Mouse (Mus musculus) limb, embryonic 10.5 days (tissue): Measurements from ENCODE around the gene Adamtsl1. TPM values are rescaled to one million over a fixed set of nuclear protein-coding genes. Genes with fewer than 3 reads are reported as not detected.

Source experiments
- DNase-seq: peaks from one replicate; pipeline ENCODE4 v3.0.0-alpha.2; 2017; ENCODE audit warnings: low spot score
- H3K27ac ChIP-seq: fragments of 300-500 bp; sonication (generic); 2 replicates; pipeline ENCODE4 v1.5.1; 2016; ENCODE audit warnings: mild to moderate bottlenecking
- H3K27me3 ChIP-seq: fragments of 300-500 bp; sonication (generic); 2 replicates; pipeline ENCODE4 v1.6.1; 2016; ENCODE audit warnings: low read depth, mild to moderate bottlenecking; ENCODE audit not compliant: poor library complexity, severe bottlenecking
- H3K36me3 ChIP-seq: fragments of 300-500 bp; sonication (generic); 2 replicates; pipeline ENCODE4 v1.6.1; 2016; ENCODE audit warnings: mild to moderate bottlenecking, moderate library complexity
- H3K4me1 ChIP-seq: fragments of 300-500 bp; sonication (generic); 2 replicates; pipeline ENCODE4 v1.6.1; 2016
- H3K4me3 ChIP-seq: fragments of 300-500 bp; sonication (generic); 2 replicates; pipeline ENCODE4 v1.5.1; 2016; ENCODE audit warnings: mild to moderate bottlenecking, moderate library complexity
- H3K9me3 ChIP-seq: fragments of 300-500 bp; sonication (generic); replicated peaks from 2 replicates; pipeline ENCODE4 v1.6.1; 2016; ENCODE audit warnings: mild to moderate bottlenecking
- WGBS: fragments of 180-500 bp; shearing (Covaris S2); methylation state at CpG from one replicate; pipeline ENCODE4 v1.1.7; 2016; 5-methylcytosine and 5-hydroxymethylcytosine counted together
- polyA plus RNA-seq: library from polyadenylated mRNA; unstranded; fragments of >200 nt; fragmentation: Nextera tagmentation; extraction: Ambion mirVana; gene quantifications from 2 replicates; pipeline ENCODE4 v1.2.1, GENCODE M21; 2016

Gene Adamtsl1
- polyA plus RNA-seq, 1 experiment from 2014 or later, result 3.7 TPM

GRCm38 (mm10) chr4:85837058-85837457, 323.1 kb downstream of the Adamtsl1 start:
- H3K4me1 ChIP-seq, result peaks cover 26% of the 10 kb centered on the region
- DNase-seq, result no peak
- H3K36me3 ChIP-seq, result no peaks in the 10 kb centered on the region
- no peaks in the 10 kb centered on the region for H3K27me3 ChIP-seq
- H3K4me3 ChIP-seq, result no peak overlapping the region
- no peak overlapping the region for H3K27ac ChIP-seq
- no peaks in the 10 kb centered on the region for H3K9me3 ChIP-seq

GRCm38 (mm10) chr4:85837532-85837965, 323.6 kb downstream of the Adamtsl1 start:
- H3K4me1 ChIP-seq, result peaks cover 26% of the 10 kb centered on the region
- no peaks in the 10 kb centered on the region for H3K9me3 ChIP-seq
- no peak for DNase-seq
- H3K4me3 ChIP-seq, result no peak overlapping the region
- no peaks in the 10 kb centered on the region for H3K36me3 ChIP-seq
- H3K27ac ChIP-seq, result 0 out of 2 replicates have a peak overlapping the region, but pooled peaks have one; percentile 36
- no peaks in the 10 kb centered on the region for H3K27me3 ChIP-seq
- WGBS, result 79% methylated on average over 5 of the region's 5 CpGs

DNA sequence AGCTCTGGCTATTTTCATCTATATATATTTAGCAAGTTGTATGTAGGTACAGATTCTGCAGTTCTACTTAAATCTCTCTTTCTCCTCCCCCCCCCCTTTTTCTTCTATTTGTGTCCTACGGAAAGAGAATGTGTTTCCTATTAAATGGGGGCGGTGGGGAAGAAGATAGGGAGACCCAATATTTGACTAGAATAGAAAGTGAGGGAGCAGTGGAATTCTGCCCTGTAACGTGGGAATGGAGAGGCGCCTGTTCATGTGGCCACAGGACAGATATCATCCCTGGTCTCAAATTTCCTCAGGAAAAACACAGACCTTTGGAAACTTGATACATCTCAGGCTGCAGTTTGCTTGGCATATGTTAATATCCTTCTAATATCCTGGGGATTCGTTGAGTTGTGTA, 324.1 kb downstream of the Adamtsl1 start:
- Histone ChIP-seq H3K27me3 (no peaks in the 10 kb centered on the region), H3K27ac (no peak overlapping the region), H3K36me3 (no peaks in the 10 kb centered on the region), H3K9me3 (no peaks in the 10 kb centered on the region), H3K4me3 (no peak overlapping the region), H3K4me1 (peaks cover 24% of the 10 kb centered on the region)
- DNase-seq, result no peak
- WGBS, result 51% methylated on average over 5 of the region's 5 CpGs

GRCm38 (mm10) chr4:85842113-85842512, 328.1 kb downstream of the Adamtsl1 start:
- no peak for DNase-seq
- no peaks in the 10 kb centered on the region for H3K36me3 ChIP-seq
- H3K27ac ChIP-seq, result no peak overlapping the region
- WGBS, result 91% methylated on average over 9 of the region's 9 CpGs
- H3K4me3 ChIP-seq, result no peak overlapping the region
- peaks cover 10% of the 10 kb centered on the region for H3K4me1 ChIP-seq
- H3K9me3 ChIP-seq, result no peaks in the 10 kb centered on the region
- no peaks in the 10 kb centered on the region for H3K27me3 ChIP-seq

GRCm38 (mm10) chr4:85844381-85844780, 330.4 kb downstream of the Adamtsl1 start:
- DNase-seq, result no peak
- H3K36me3 ChIP-seq, result no peaks in the 10 kb centered on the region
- H3K4me3 ChIP-seq, result no peak overlapping the region
- H3K9me3 ChIP-seq, result no peaks in the 10 kb centered on the region
- H3K27ac ChIP-seq, result no peak overlapping the region
- H3K4me1 ChIP-seq, result no peaks in the 10 kb centered on the region
- H3K27me3 ChIP-seq, result no peaks in the 10 kb centered on the region

GRCm38 (mm10) chr4:85845931-85846330, 332.0 kb downstream of the Adamtsl1 start:
- no peak overlapping the region for H3K27ac ChIP-seq
- no peaks in the 10 kb centered on the region for H3K36me3 ChIP-seq
- H3K4me3 ChIP-seq, result no peak overlapping the region
- no peaks in the 10 kb centered on the region for H3K4me1 ChIP-seq
- no peaks in the 10 kb centered on the region for H3K27me3 ChIP-seq
- DNase-seq, result no peak
- WGBS, result 79% methylated on average over 7 of the region's 7 CpGs
- H3K9me3 ChIP-seq, result no peaks in the 10 kb centered on the region

DNA sequence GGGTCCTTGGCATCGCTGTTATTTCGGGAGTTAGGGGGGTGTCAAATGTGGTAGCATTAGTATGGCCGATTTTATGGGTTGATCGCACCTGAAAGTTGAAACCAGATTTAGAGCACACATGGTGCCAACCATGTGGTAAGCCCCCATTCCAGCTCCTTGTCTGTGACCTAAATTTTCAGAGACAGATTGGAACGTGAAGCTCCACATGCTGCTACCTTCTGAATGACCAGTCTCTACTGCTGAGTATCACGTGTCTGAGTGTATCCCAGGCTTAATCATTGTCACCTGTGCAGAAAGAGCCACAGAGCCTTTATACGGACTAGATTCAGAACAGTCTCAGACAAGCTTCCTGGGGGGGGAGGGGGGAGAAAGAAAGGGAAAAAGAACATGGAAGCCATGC, 339.4 kb downstream of the Adamtsl1 start:
- H3K4me3 ChIP-seq, result no peak overlapping the region
- H3K27me3 ChIP-seq, result no peaks in the 10 kb centered on the region
- no peak overlapping the region for H3K27ac ChIP-seq
- H3K4me1 ChIP-seq, result 0 out of 2 replicates have a peak, but pooled peaks cover 7% of the 10 kb centered on the region
- WGBS, result 80% methylated on average over 7 of the region's 7 CpGs
- H3K36me3 ChIP-seq, result no peaks in the 10 kb centered on the region
- no peaks in the 10 kb centered on the region for H3K9me3 ChIP-seq
- DNase-seq, result no peak

- Histone ChIP-seq H3K27ac (no peak overlapping the region), H3K4me1 (0 out of 2 replicates have a peak, but pooled peaks cover 7% of the 10 kb centered on the region), H3K36me3 (no peaks in the 10 kb centered on the region), H3K4me3 (no peak overlapping the region), H3K9me3 (no peaks in the 10 kb centered on the region), H3K27me3 (no peaks in the 10 kb centered on the region)
- WGBS, result 86% methylated on average over 8 of the region's 8 CpGs
- no peak for DNase-seq
These were observed 340.5 kb downstream of the Adamtsl1 start for GRCm38 (mm10) chr4:85854507-85854906.

DNA sequence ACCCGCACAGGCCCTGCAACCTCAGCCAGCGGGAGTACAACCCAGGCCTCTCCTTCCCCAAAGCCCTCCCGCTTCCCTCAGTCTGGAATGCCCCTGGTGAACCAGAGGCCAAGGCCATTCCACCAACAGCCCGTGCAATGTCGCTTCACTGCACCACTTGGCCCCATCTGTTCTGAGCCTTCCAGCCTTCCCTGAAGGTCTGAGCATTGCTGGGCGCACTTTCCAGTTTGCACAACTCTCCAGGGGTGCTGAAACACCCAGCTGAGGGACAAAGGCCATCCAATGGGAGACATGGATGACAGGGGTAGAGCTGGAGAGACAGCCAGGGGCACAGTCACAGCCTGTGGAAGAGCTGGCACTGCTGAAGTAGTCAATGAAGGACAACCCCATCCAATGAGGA, 365.4 kb downstream of the Adamtsl1 start:
- no peak for DNase-seq

GRCm38 (mm10) chr4:85881318-85881717, 367.3 kb downstream of the Adamtsl1 start:
- Histone ChIP-seq H3K9me3 (no peaks in the 10 kb centered on the region), H3K27ac (no peak overlapping the region), H3K27me3 (no peaks in the 10 kb centered on the region), H3K4me3 (no peak overlapping the region), H3K4me1 (peaks cover 6% of the 10 kb centered on the region; the same call in 1 of the 2 replicates), H3K36me3 (no peaks in the 10 kb centered on the region)
- WGBS, result 90% methylated on average over 4 of the region's 4 CpGs
- no peak for DNase-seq

More for the DNA sequence above, 365.4 kb downstream of the Adamtsl1 start:
- H3K36me3 ChIP-seq, result no peaks in the 10 kb centered on the region
- H3K9me3 ChIP-seq, result no peaks in the 10 kb centered on the region
- peaks cover 9% of the 10 kb centered on the region; the same call in 1 of the 2 replicates for H3K4me1 ChIP-seq
- no peak overlapping the region for H3K27ac ChIP-seq
- no peak overlapping the region for H3K4me3 ChIP-seq
- H3K27me3 ChIP-seq, result no peaks in the 10 kb centered on the region
- WGBS, result 61% methylated on average over 6 of the region's 6 CpGs

DNA sequence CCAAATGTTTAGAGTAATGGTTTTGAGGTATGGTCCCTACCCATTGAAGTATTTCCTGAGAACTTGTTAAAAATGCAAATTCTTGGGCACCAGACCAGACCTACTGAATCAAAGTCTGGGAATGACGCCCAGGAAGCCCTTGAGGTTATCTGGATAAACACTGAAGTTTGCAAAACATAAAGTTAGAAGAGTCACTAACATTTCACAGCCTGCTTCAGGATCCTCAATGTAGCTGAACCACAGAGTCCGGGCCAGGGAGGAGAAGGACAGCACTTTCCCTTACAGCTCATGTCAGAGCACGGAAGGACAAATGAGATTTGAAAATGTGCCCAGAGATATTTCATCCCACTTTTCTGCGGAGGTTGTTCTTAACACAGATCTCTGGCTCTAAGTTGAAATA, 370.1 kb downstream of the Adamtsl1 start:
- 89% methylated on average over 4 of the region's 4 CpGs for WGBS

DNA sequence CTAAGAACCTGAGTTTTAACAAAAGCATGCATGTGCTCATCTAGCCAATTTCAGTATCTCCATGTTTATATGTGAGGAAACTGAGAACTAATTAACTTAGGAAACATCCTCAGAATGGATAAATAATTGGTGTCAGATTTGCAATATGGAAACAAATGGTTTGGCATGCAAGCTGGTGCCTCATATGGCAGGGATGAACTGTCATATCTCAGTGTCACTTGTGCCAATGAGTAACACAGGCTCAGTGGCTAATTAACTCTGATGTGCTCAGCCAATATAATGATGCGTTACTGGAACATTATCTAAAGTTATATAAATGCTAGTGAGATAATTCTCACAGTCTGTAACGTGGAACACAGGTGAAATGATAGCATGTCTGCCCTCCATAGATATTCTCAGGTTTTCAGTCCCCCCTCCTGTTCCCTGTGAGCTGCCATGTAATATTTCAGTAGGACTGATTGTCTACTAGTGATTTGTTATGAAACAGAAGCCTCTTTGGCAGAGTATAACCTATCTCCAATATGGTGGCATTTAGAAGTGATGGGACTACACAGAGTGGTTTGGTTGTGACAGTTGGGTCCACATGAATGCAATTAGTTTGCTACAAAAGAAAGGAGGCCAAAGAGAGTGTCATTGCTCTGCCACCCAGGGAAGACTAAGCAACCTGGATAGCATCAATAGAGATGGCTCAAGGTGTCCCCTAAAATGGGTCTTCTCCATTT, 376.1 kb downstream of the Adamtsl1 start:
- Histone ChIP-seq H3K4me1 (no peaks in the 10 kb centered on the region), H3K27me3 (no peaks in the 10 kb centered on the region), H3K9me3 (no peaks in the 10 kb centered on the region), H3K36me3 (no peaks in the 10 kb centered on the region), H3K4me3 (no peak overlapping the region), H3K27ac (no peak overlapping the region)
- WGBS, result 88% methylated on average over 2 of the region's 2 CpGs
- no peak for DNase-seq

More for the DNA sequence above, 370.1 kb downstream of the Adamtsl1 start:
- Histone ChIP-seq H3K4me1 (peaks cover 6% of the 10 kb centered on the region; the same call in 1 of the 2 replicates), H3K4me3 (no peak overlapping the region), H3K27me3 (no peaks in the 10 kb centered on the region), H3K36me3 (no peaks in the 10 kb centered on the region), H3K27ac (no peak overlapping the region), H3K9me3 (no peaks in the 10 kb centered on the region)
- no peak for DNase-seq

GRCm38 (mm10) chr4:85901316-85901715, 387.3 kb downstream of the Adamtsl1 start:
- no peaks in the 10 kb centered on the region for H3K27me3 ChIP-seq
- DNase-seq, result no peak
- H3K9me3 ChIP-seq, result no peaks in the 10 kb centered on the region
- 91% methylated on average over 4 of the region's 4 CpGs for WGBS
- H3K27ac ChIP-seq, result no peak overlapping the region
- no peak overlapping the region for H3K4me3 ChIP-seq
- no peaks in the 10 kb centered on the region for H3K4me1 ChIP-seq
- H3K36me3 ChIP-seq, result no peaks in the 10 kb centered on the region

DNA sequence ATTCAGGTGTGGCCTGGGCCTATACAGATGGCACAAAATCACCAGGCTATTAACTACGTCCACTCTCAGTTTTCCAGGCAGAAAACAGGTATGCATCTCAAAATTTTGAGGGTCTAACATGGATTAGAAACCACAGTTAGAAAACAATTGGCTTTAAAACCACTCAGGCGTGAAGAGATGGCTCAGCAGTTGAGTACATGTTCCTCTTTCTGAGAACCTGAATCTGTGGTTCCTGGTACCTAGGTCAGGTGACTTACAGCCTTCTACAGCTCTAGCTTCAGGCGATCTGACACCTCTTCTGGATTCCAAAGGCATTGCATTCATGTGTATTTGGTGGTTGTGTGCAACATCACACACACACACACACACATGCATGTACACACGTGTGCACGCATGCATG, 390.2 kb downstream of the Adamtsl1 start:
- no peaks in the 10 kb centered on the region for H3K4me1 ChIP-seq
- no peak for DNase-seq
- no peaks in the 10 kb centered on the region for H3K27me3 ChIP-seq
- 90% methylated on average over 5 of the region's 5 CpGs for WGBS
- H3K36me3 ChIP-seq, result no peaks in the 10 kb centered on the region
- H3K4me3 ChIP-seq, result no peak overlapping the region
- H3K9me3 ChIP-seq, result no peaks in the 10 kb centered on the region
- no peak overlapping the region for H3K27ac ChIP-seq
